ENCODE assay signal across 8 mouse cellular contexts in the genomic region with DNA sequence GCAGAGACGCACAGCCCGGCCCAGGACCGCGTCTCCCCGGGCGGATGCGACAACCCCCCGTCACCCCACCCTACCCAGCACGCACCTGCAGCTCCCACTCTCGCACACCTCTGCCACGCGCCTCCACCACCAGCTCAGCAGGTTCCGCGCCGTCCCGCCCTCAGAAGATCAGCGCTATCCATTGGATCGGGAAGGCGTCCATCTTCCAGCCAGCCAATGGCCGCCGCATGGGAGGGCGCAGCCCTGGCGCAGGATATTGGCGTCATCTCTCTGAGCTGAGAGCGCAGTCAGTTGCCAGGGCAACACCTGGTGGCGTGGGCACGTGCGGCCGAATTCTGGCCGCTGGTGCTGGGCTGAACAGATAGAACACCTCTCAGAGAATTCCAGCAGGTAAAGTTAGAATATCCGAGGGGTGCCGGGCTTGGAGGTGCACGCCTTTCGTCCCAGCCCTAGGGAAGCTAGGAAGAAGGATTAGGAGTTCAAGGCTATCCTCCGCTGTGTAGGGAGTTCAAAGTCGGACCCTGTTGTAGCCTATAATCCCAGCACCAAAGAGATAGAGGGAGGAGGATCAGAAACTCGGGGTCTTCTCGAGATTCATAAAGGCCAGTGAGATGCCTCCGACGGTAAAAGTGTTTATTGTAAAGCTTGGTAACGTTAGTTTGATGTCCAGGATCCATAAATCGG. TPM values are rescaled to one million over a fixed set of nuclear protein-coding genes. Genes with fewer than 3 reads are reported as not detected.
A peak's percentile ranks its signal among the peaks of the same experiment; 100 is the strongest.
DNase-seq lines count a peak whose midpoint lies in the region; ATAC-seq lines count a peak whose summit lies in the region.

A gene (minus strand): TSS at position 144 of the 684 bp plus-strand sequence.

- DNase-seq in adipocyte (ENCODE audit: low spot score): peak; percentile 98
- DNase-seq in embryo, embryonic 10 days (ENCODE audit: low spot score): peak; percentile 100
- peak; percentile 99 for DNase-seq in gastrocnemius, postnatal 10 days
- DNase-seq in induced T-regulatory cell, adult 2 months (ENCODE audit: low read depth): peak; percentile 97
- DNase-seq in left cerebral cortex, adult 9 months (ENCODE audit: low spot score in 2 of 2): peak; percentile 92 to 99
- DNase-seq in right cerebral cortex, postnatal 14 days: peak; percentile 99
- DNase-seq in urinary bladder, postnatal 36 days (ENCODE audit: low spot score in 2 of 2): peak; percentile 98

- peak; percentile 100 for ATAC-seq in megakaryocyte progenitor cell, adult 5-6 weeks (replicated peaks; ENCODE audit: poor library complexity)

RNA-seq across cellular contexts. Expression of the gene that starts here (rescaled TPM):
- total RNA-seq in gastrocnemius, postnatal 10 days (2021): 10 to 100 TPM; 11.8 to 12.2 TPM
- total RNA-seq in megakaryocyte progenitor cell, adult 5-6 weeks (2015): 20.7 and 26.2 TPM in 2 replicates
- 60.9 and 69.2 TPM in 2 replicates for total RNA-seq in megakaryocyte progenitor cell, adult 5-6 weeks (2017)

Comparison
In these comparisons a context has a peak if more than half of its experiments do, and no peak if none do; other contexts are left out.
1. Peak in every context shown above with its lines: DNase-seq and ATAC-seq.